Mouse (Mus musculus) heart, adult 11 months (tissue): Measurements from ENCODE around the gene Svs6.
A peak's percentile ranks its signal among the peaks of the same experiment; 100 is the strongest.
"Not testable (repeated sequence)": the region's sequence is repeated elsewhere in the genome, so short reads cannot be mapped to it uniquely, and the experiment has no call there.

Experiments used
- DNase-seq: peaks from one replicate; pipeline ENCODE4 v3.0.0; 2022

Gene Svs6

GRCm38 (mm10) chr2:164316451-164316850 is at the start of gene Svs6:
TSS of gene Svs6 (plus strand) at chr2:164316751.
- DNase-seq, result not testable (repeated sequence)

GRCm38 (mm10) chr2:164278359-164278758 is 38.2 kb upstream of the Svs6 start, which contains the start of gene Svs4:
TSS of gene Svs4 (minus strand) at chr2:164278459.
- no peak for DNase-seq

GRCm38 (mm10) chr2:164288968-164289367 is 27.6 kb upstream of the Svs6 start, which contains the start of gene Svs3a:
TSS of gene Svs3a (plus strand) at chr2:164289268.
- not testable (repeated sequence) for DNase-seq

- DNase-seq, result no peak
These were observed 4.0 kb upstream of the Svs6 start for GRCm38 (mm10) chr2:164312599-164312998.

GRCm38 (mm10) chr2:164315460-164315859 is 1.1 kb upstream of the Svs6 start:
- DNase-seq, result not testable (repeated sequence)

GRCm38 (mm10) chr2:164320983-164321382 is 4.4 kb downstream of the Svs6 start:
- no peak for DNase-seq

- DNase-seq, result not testable (repeated sequence)
These were observed 15.9 kb downstream of the Svs6 start, which contains the start of gene Svs5 for GRCm38 (mm10) chr2:164332440-164332839. TSS of gene Svs5 (plus strand) at chr2:164332740.

GRCm38 (mm10) chr2:164343732-164344131 is 27.2 kb downstream of the Svs6 start:
- DNase-seq, result not testable (repeated sequence)

- DNase-seq, result not testable (repeated sequence)
These were observed 31.1 kb downstream of the Svs6 start for GRCm38 (mm10) chr2:164347697-164348096.

GRCm38 (mm10) chr2:164348980-164349379 is 32.4 kb downstream of the Svs6 start:
- no peak for DNase-seq

GRCm38 (mm10) chr2:164352697-164353096 is 36.1 kb downstream of the Svs6 start:
- DNase-seq, result no peak

- no peak for DNase-seq
These were observed 36.8 kb downstream of the Svs6 start for GRCm38 (mm10) chr2:164353356-164353755.

GRCm38 (mm10) chr2:164356177-164356967 is 39.8 kb downstream of the Svs6 start:
- no peak for DNase-seq

- no peak for DNase-seq
These were observed 41.8 kb downstream of the Svs6 start for GRCm38 (mm10) chr2:164358373-164358772.

GRCm38 (mm10) chr2:164359031-164359430 is 42.5 kb downstream of the Svs6 start:
- DNase-seq, result no peak

- no peak for DNase-seq
These were observed 43.1 kb downstream of the Svs6 start for GRCm38 (mm10) chr2:164359668-164360067.

GRCm38 (mm10) chr2:164360974-164361657 is 44.6 kb downstream of the Svs6 start:
- peak; percentile 56 for DNase-seq

GRCm38 (mm10) chr2:164366947-164367346 is 50.4 kb downstream of the Svs6 start:
- DNase-seq, result peak; percentile 66
